In the genomic region with DNA sequence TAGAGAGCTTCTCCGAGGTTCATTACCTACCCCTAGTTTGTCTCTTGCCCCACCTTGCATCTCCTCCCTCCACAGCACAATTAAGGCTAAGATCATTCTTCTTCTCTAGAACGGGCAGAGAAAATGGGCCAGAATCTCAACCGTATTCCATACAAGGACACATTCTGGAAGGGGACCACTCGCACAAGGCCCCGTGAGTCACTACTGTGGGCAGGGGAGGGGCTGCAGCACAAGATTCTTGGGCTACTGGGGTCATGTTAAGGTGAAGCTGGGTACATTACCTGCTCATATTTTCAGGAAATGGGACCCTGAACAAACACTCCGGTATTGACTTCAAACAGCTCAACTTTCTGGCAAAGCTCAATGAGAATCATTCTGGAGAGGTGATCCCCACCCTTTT, we compare ENCODE assay signal across 22 mouse cellular contexts. TPM values are rescaled to one million over a fixed set of nuclear protein-coding genes. Genes with fewer than 3 reads are reported as not detected.
A peak's percentile ranks its signal among the peaks of the same experiment; 100 is the strongest.
DNase-seq lines count a peak whose midpoint lies in the region; ATAC-seq and TF ChIP-seq lines count a peak whose summit lies in the region.
"Had no signal": no experiment of that assay in that cellular context is flagged by ENCODE, and none has a peak within 500 bp of the region (broad histone marks: within the 10 kb centered on the region; RNA-seq: fewer than 3 reads in every experiment).

No protein-coding gene starts in this region.

- no peak overlapping the region for H3K9ac ChIP-seq in intestine, embryonic 15.5 days
- H3K9ac ChIP-seq in intestine, embryonic 16.5 days (ENCODE audit: low read depth, low read length), result no peak overlapping the region
- H3K9ac ChIP-seq in lung, postnatal 0 days (replicated peaks; ENCODE audit: low read depth), result no peak overlapping the region
- H3K9ac ChIP-seq: embryonic facial prominence, embryonic 13.5 days; heart, embryonic 15.5 days; hindbrain, embryonic 14.5 days had no signal

- peak; percentile 2 for DNase-seq in gastrocnemius, postnatal 10 days
- no peak for DNase-seq in gastrocnemius, adult 18-20 months (ENCODE audit: low spot score)
- peak; percentile 11 for DNase-seq in lung, postnatal 0 days (ENCODE audit: low spot score)
- DNase-seq in lung, postnatal 14 days, result no peak
- DNase-seq: adrenal gland, postnatal 10 days; cerebellum, adult 11 months; cerebellum, adult 9-10 months; cerebellum, postnatal 36 days; gastrocnemius, postnatal 14 days; heart, postnatal 14 days had no signal

- WGBS in intestine, embryonic 15.5 days, result 84% methylated on average over 6 of the region's 6 CpGs
- 79% methylated on average over 6 of the region's 6 CpGs for WGBS in intestine, embryonic 16.5 days
- WGBS in lung, postnatal 0 days, result 68% methylated on average over 6 of the region's 6 CpGs

- H3K9me3 ChIP-seq in intestine, embryonic 15.5 days, result no peaks in the 10 kb centered on the region
- no peaks in the 10 kb centered on the region for H3K9me3 ChIP-seq in intestine, embryonic 16.5 days (ENCODE audit: control insufficient read depth, low read length)
- no peaks in the 10 kb centered on the region for H3K9me3 ChIP-seq in lung, postnatal 0 days (ENCODE audit: low read length)
- H3K9me3 ChIP-seq: embryonic facial prominence, embryonic 13.5 days; forebrain, embryonic 10.5 days; heart, embryonic 15.5 days; hindbrain, embryonic 10.5 days had no signal

- H3K27me3 ChIP-seq in intestine, embryonic 15.5 days (replicated peaks), result no peaks in the 10 kb centered on the region
- no peaks in the 10 kb centered on the region for H3K27me3 ChIP-seq in intestine, embryonic 16.5 days (replicated peaks; ENCODE audit: control insufficient read depth, insufficient read depth, low read length)
- H3K27me3 ChIP-seq in lung, postnatal 0 days (replicated peaks; ENCODE audit: insufficient read depth, low read length), result no peaks in the 10 kb centered on the region
- H3K27me3 ChIP-seq: embryonic facial prominence, embryonic 13.5 days; heart, embryonic 15.5 days had no signal

- 0 out of 2 replicates have a peak overlapping the region, but pooled peaks have one; percentile 27 for H3K27ac ChIP-seq in intestine, embryonic 15.5 days
- H3K27ac ChIP-seq in intestine, embryonic 16.5 days (ENCODE audit: low read length), result no peak overlapping the region
- no peak overlapping the region for H3K27ac ChIP-seq in lung, postnatal 0 days (ENCODE audit: low read length)
- H3K27ac ChIP-seq: embryonic facial prominence, embryonic 13.5 days; forebrain, embryonic 10.5 days; hindbrain, embryonic 10.5 days; hindbrain, embryonic 14.5 days had no signal

- ATAC-seq in intestine, embryonic 15.5 days, result no peak
- ATAC-seq in intestine, embryonic 16.5 days, result no peak
- ATAC-seq in lung, postnatal 0 days, result no peak
- no peak for ATAC-seq in erythroblast, adult 5-6 weeks (replicated peaks; ENCODE audit: low FRiP score, poor library complexity, severe bottlenecking)
- ATAC-seq: forebrain, embryonic 14.5 days had no signal

- peaks cover 17% of the 10 kb centered on the region; the same call in 1 of the 2 replicates for H3K4me1 ChIP-seq in intestine, embryonic 15.5 days (replicated peaks)
- peaks cover 15% of the 10 kb centered on the region for H3K4me1 ChIP-seq in intestine, embryonic 16.5 days (ENCODE audit: control insufficient read depth, insufficient read depth, low read length)
- peaks cover 10% of the 10 kb centered on the region; the same call in 1 of the 2 replicates for H3K4me1 ChIP-seq in lung, postnatal 0 days (ENCODE audit: insufficient read depth, low read depth, low read length)

- TF ChIP-seq CTCF in lung, postnatal 0 days (IDR thresholded peaks at IDR 0.05), result no peak

- peaks cover 19% of the 10 kb centered on the region for H3K36me3 ChIP-seq in intestine, embryonic 15.5 days
- H3K36me3 ChIP-seq in intestine, embryonic 16.5 days (ENCODE audit: control insufficient read depth, insufficient read depth, low read length), result peaks cover 14% of the 10 kb centered on the region
- H3K36me3 ChIP-seq in lung, postnatal 0 days (ENCODE audit: insufficient read depth, low read length), result peaks cover 32% of the 10 kb centered on the region; the same call in 1 of the 2 replicates

- no peak overlapping the region for H3K4me2 ChIP-seq in intestine, embryonic 15.5 days (replicated peaks)
- no peak overlapping the region for H3K4me2 ChIP-seq in intestine, embryonic 16.5 days (ENCODE audit: low read depth, low read length)
- no peak overlapping the region for H3K4me2 ChIP-seq in lung, postnatal 0 days (replicated peaks; ENCODE audit: low read depth, low read length)
- H3K4me2 ChIP-seq: embryonic facial prominence, embryonic 13.5 days; heart, embryonic 11.5 days; heart, embryonic 15.5 days; hindbrain, embryonic 14.5 days had no signal

- H3K4me3 ChIP-seq in intestine, embryonic 15.5 days (replicated peaks), result no peak overlapping the region
- no peak overlapping the region for H3K4me3 ChIP-seq in intestine, embryonic 16.5 days (ENCODE audit: low read length)
- H3K4me3 ChIP-seq in lung, postnatal 0 days (ENCODE audit: low read depth, low read length), result no peak overlapping the region
- H3K4me3 ChIP-seq: embryonic facial prominence, embryonic 13.5 days; erythroblast, embryonic 14.5 days; forebrain, embryonic 10.5 days; heart, embryonic 15.5 days; hindbrain, embryonic 10.5 days had no signal

- TF ChIP-seq EP300 in lung, postnatal 0 days (IDR thresholded peaks at IDR 0.05), result no peak

RNA-seq across cellular contexts. Expression of gene Taf10, which starts 3.3 kb away (rescaled TPM):
- 10 to 100 TPM; 79.2 to 81.7 TPM for total RNA-seq in gastrocnemius, postnatal 10 days (2021)
- 10 to 100 TPM; 89.8 to 98.3 TPM for total RNA-seq in gastrocnemius, adult 18-20 months (2021)
- 134 and 140 TPM in 2 replicates for polyA plus RNA-seq in intestine, embryonic 15.5 days (2015; fragmentation: Nextera tagmentation; extraction: Ambion mirVana)
- polyA plus RNA-seq in intestine, embryonic 16.5 days (2015; fragmentation: Nextera tagmentation; extraction: Ambion mirVana), result 114 and 119 TPM in 2 replicates
- 111 and 121 TPM in 2 replicates for polyA plus RNA-seq in lung, postnatal 0 days (2015; fragmentation: Nextera tagmentation; extraction: Ambion mirVana)
- total RNA-seq in erythroblast, adult 5-6 weeks (2015; ENCODE audit: low replicate concordance), result 71.5 and 113 TPM in 2 replicates
- total RNA-seq in erythroblast, adult 5-6 weeks (2017; ENCODE audit: low replicate concordance), result 44.5 and 58.7 TPM in 2 replicates

RNA-seq across cellular contexts. Expression of gene Rrp8, which starts 3.7 kb away (rescaled TPM):
- 10 to 100 TPM in 1 of 2 experiments, 1 to 10 TPM in 1; 9.9 to 13.4 TPM for total RNA-seq in gastrocnemius, postnatal 10 days (2021)
- 10 to 100 TPM in 1 of 2 experiments, 1 to 10 TPM in 1; 10.0 to 10.5 TPM for total RNA-seq in gastrocnemius, adult 18-20 months (2021)
- polyA plus RNA-seq in intestine, embryonic 15.5 days (2015; fragmentation: Nextera tagmentation; extraction: Ambion mirVana), result 32.4 and 34.4 TPM in 2 replicates
- polyA plus RNA-seq in intestine, embryonic 16.5 days (2015; fragmentation: Nextera tagmentation; extraction: Ambion mirVana), result 26.2 and 32.6 TPM in 2 replicates
- 19.0 and 19.3 TPM in 2 replicates for polyA plus RNA-seq in lung, postnatal 0 days (2015; fragmentation: Nextera tagmentation; extraction: Ambion mirVana)
- 7.3 and 16.7 TPM in 2 replicates for total RNA-seq in erythroblast, adult 5-6 weeks (2015; ENCODE audit: low replicate concordance)
- 2.4 and 26.3 TPM in 2 replicates for total RNA-seq in erythroblast, adult 5-6 weeks (2017; ENCODE audit: low replicate concordance)

RNA-seq across cellular contexts. Expression of gene Ilk, which starts 4.5 kb away (rescaled TPM):
- total RNA-seq in gastrocnemius, postnatal 10 days (2021), result 100 to 1,000 TPM; 107 to 128 TPM
- total RNA-seq in gastrocnemius, adult 18-20 months (2021), result 10 to 100 TPM; 38.4 to 44.4 TPM
- polyA plus RNA-seq in intestine, embryonic 15.5 days (2015; fragmentation: Nextera tagmentation; extraction: Ambion mirVana), result 313 and 320 TPM in 2 replicates
- 317 and 323 TPM in 2 replicates for polyA plus RNA-seq in intestine, embryonic 16.5 days (2015; fragmentation: Nextera tagmentation; extraction: Ambion mirVana)
- 378 and 390 TPM in 2 replicates for polyA plus RNA-seq in lung, postnatal 0 days (2015; fragmentation: Nextera tagmentation; extraction: Ambion mirVana)
- 45.0 and 76.3 TPM in 2 replicates for total RNA-seq in erythroblast, adult 5-6 weeks (2015; ENCODE audit: low replicate concordance)
- total RNA-seq in erythroblast, adult 5-6 weeks (2017; ENCODE audit: low replicate concordance), result 37.0 and 48.2 TPM in 2 replicates

RNA-seq across cellular contexts. Expression of gene Tpp1, which starts 11.2 kb away (rescaled TPM):
- total RNA-seq in gastrocnemius, postnatal 10 days (2021), result 10 to 100 TPM; 29.5 to 30.0 TPM
- total RNA-seq in gastrocnemius, adult 18-20 months (2021), result 10 to 100 TPM; 41.7 to 52.2 TPM
- polyA plus RNA-seq in intestine, embryonic 15.5 days (2015; fragmentation: Nextera tagmentation; extraction: Ambion mirVana), result 109 TPM in 2 replicates
- 152 and 191 TPM in 2 replicates for polyA plus RNA-seq in intestine, embryonic 16.5 days (2015; fragmentation: Nextera tagmentation; extraction: Ambion mirVana)
- polyA plus RNA-seq in lung, postnatal 0 days (2015; fragmentation: Nextera tagmentation; extraction: Ambion mirVana), result 107 and 110 TPM in 2 replicates
- 34.0 and 41.8 TPM in 2 replicates for total RNA-seq in erythroblast, adult 5-6 weeks (2015; ENCODE audit: low replicate concordance)
- 14.2 and 19.1 TPM in 2 replicates for total RNA-seq in erythroblast, adult 5-6 weeks (2017; ENCODE audit: low replicate concordance)

RNA-seq across cellular contexts. Expression of gene Dchs1, which starts 46.6 kb away (rescaled TPM):
- total RNA-seq in gastrocnemius, postnatal 10 days (2021), result 10 to 100 TPM; 17.9 to 27.1 TPM
- total RNA-seq in gastrocnemius, adult 18-20 months (2021), result 1 to 10 TPM; 2.1 to 3.7 TPM
- 8.2 and 8.3 TPM in 2 replicates for polyA plus RNA-seq in intestine, embryonic 15.5 days (2015; fragmentation: Nextera tagmentation; extraction: Ambion mirVana)
- 4.9 and 5.2 TPM in 2 replicates for polyA plus RNA-seq in intestine, embryonic 16.5 days (2015; fragmentation: Nextera tagmentation; extraction: Ambion mirVana)
- polyA plus RNA-seq in lung, postnatal 0 days (2015; fragmentation: Nextera tagmentation; extraction: Ambion mirVana), result 3.0 and 3.4 TPM in 2 replicates
- not detected in 2 replicates for total RNA-seq in erythroblast, adult 5-6 weeks (2015; ENCODE audit: low replicate concordance)
- total RNA-seq in erythroblast, adult 5-6 weeks (2017; ENCODE audit: low replicate concordance), result 0.17 TPM in 1 of 2 replicates, not detected in the other
- total RNA-seq: granulocyte monocyte progenitor cell, adult 5-6 weeks had no signal
- polyA plus RNA-seq: erythroblast, embryonic 14.5 days had no signal

Comparison
In these comparisons a context has a peak if more than half of its experiments do, and no peak if none do; other contexts are left out.
1. DNase-seq: peak in gastrocnemius, postnatal 10 days (single experiment) and lung, postnatal 0 days (single experiment); none in gastrocnemius, adult 18-20 months (single experiment) and lung, postnatal 14 days (single experiment).